Mouse (Mus musculus) forebrain, embryonic 12.5 days (tissue): Measurements from ENCODE around the gene Cxcl9. TPM values are rescaled to one million over a fixed set of nuclear protein-coding genes. Genes with fewer than 3 reads are reported as not detected.
"Not testable (repeated sequence)": the region's sequence is repeated elsewhere in the genome, so short reads cannot be mapped to it uniquely, and the experiment has no call there.

Experiments used
- ATAC-seq: fragments of 200-750 bp; cut with Nextera tagmentation; 2 replicates; pipeline ENCODE4 v1.8.0; 2017; ENCODE audit warnings: moderate TSS enrichment; ENCODE audit not compliant: low FRiP score
- H3K27ac ChIP-seq: fragments of 300-500 bp; sonication (generic); 2 replicates; pipeline ENCODE4 v1.5.1; 2016; ENCODE audit warnings: mild to moderate bottlenecking
- H3K27me3 ChIP-seq: fragments of 300-500 bp; sonication (generic); 2 replicates; pipeline ENCODE4 v1.6.1; 2016; ENCODE audit warnings: mild to moderate bottlenecking
- H3K36me3 ChIP-seq: fragments of 300-500 bp; sonication (generic); replicated peaks from 2 replicates; pipeline ENCODE4 v1.6.1; 2016; ENCODE audit warnings: mild to moderate bottlenecking
- H3K4me1 ChIP-seq: fragments of 300-500 bp; sonication (generic); 2 replicates; pipeline ENCODE4 v1.6.1; 2016
- H3K4me2 ChIP-seq: fragments of 300-500 bp; sonication (generic); 2 replicates; pipeline ENCODE4 v1.6.1; 2016; ENCODE audit warnings: mild to moderate bottlenecking, moderate library complexity
- H3K4me3 ChIP-seq: fragments of 300-500 bp; sonication (generic); replicated peaks from 2 replicates; pipeline ENCODE4 v1.5.1; 2016; ENCODE audit warnings: mild to moderate bottlenecking
- H3K9ac ChIP-seq: fragments of 300-500 bp; sonication (generic); 2 replicates; pipeline ENCODE4 v1.6.1; 2016; ENCODE audit warnings: mild to moderate bottlenecking
- H3K9me3 ChIP-seq: fragments of 300-500 bp; sonication (generic); 2 replicates; pipeline ENCODE4 v1.6.1; 2016
- WGBS: fragments of 180-500 bp; shearing (Covaris S2); methylation state at CpG from one replicate; pipeline ENCODE4 v1.1.7; 2016; 5-methylcytosine and 5-hydroxymethylcytosine counted together
- polyA plus RNA-seq: library from polyadenylated mRNA; unstranded; fragments of >200 nt; fragmentation: Nextera tagmentation; extraction: Ambion mirVana; gene quantifications from 2 replicates; pipeline ENCODE4 v1.2.1, GENCODE M21; 2016

The Cxcl9 gene
- polyA plus RNA-seq, 1 experiment from 2014 or later = not detected

DNA sequence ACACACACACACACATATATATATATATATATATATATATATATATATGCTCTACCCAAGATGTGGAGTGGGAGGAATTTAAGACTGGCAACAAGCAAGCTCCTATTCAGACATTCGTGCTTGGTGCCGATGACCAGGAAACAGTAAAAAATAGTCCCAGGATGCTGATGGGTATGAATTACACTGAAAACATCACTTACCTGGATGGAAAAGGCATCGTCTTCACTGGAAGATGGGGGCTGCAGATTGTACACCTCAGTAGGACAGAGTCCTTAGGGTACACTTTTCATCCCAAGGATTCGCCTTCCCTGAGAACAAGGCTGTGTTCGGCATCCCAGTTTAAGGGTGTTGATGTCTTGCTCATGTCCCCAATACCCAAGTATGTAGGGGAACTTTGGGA is 36.1 kb upstream of the Cxcl9 start:
- no peaks in the 10 kb centered on the region for H3K36me3 ChIP-seq
- 92% methylated on average over 5 of the region's 5 CpGs for WGBS
- H3K27me3 ChIP-seq = no peaks in the 10 kb centered on the region
- ATAC-seq = no peak
- H3K27ac ChIP-seq = no peak overlapping the region
- H3K4me3 ChIP-seq = no peak overlapping the region
- H3K4me2 ChIP-seq = no peak overlapping the region
- H3K9me3 ChIP-seq = no peaks in the 10 kb centered on the region
- H3K9ac ChIP-seq = no peak overlapping the region
- peaks cover under 1% of the 10 kb centered on the region; the same call in 1 of the 2 replicates for H3K4me1 ChIP-seq

DNA sequence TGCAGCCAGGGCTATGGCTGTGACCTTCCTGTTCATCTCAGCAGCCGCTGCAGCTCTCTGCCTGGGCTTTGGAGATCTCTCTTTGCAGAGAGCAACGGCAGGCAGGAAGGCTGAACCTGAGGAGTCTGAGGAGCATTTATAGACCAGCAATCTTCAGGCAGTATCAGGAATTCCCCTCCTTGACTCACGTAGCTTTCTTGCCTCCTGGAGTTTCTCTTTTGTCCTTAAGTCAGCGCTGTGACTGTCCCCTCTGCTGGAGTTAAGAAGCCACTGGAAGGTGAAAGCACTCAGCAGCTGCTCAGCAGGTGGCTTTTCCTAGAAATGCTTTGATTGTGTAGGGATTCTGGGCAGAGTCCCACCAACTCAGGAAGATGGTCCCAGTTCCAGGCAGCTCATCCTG is 35.3 kb upstream of the Cxcl9 start:
- no peaks in the 10 kb centered on the region for H3K36me3 ChIP-seq
- H3K4me3 ChIP-seq = no peak overlapping the region
- no peak for ATAC-seq
- no peaks in the 10 kb centered on the region for H3K9me3 ChIP-seq
- no peaks in the 10 kb centered on the region for H3K27me3 ChIP-seq
- no peak overlapping the region for H3K4me2 ChIP-seq
- 4% methylated on average over 4 of the region's 4 CpGs for WGBS
- H3K27ac ChIP-seq = no peak overlapping the region
- no peak overlapping the region for H3K9ac ChIP-seq
- H3K4me1 ChIP-seq = no peaks in the 10 kb centered on the region; the same call in 1 of the 2 replicates

DNA sequence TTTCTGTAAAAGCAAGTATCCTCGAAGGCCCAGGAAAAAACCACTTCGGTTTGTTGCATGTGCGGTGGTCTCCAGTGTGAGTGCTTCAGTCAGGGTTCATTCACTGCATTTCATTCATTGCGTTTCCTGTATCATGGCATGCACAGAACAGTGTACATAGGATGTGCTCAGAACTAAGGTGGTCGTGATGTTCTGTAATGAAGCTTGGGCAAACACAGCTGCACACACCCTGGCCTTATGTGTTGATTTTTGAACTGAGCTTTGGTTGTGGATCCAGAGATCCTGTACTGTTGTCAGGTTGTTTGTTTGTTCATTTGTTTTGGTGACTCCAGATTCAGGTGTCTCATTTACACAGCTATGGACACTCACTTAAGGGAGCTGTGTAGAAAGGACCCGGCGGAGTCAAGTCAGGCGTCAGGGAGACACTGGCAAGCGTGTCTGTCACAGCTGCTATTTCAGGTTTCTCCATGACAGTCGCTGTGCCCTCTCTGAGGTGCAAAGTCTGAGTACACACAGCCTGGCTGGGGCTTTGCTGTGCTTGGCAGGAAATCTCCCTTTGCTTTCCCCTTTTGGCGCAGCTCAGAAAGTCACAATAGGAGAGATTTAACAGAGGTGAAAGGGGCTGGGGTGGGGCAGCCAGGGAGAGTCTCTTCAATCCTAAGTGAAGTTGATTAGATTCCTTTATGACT is 31.0 kb upstream of the Cxcl9 start:
- 81% methylated on average over 11 of the region's 11 CpGs for WGBS
- ATAC-seq = no peak
- no peaks in the 10 kb centered on the region for H3K36me3 ChIP-seq
- H3K4me3 ChIP-seq = no peak overlapping the region
- no peak overlapping the region for H3K4me2 ChIP-seq
- H3K9me3 ChIP-seq = no peaks in the 10 kb centered on the region
- H3K27ac ChIP-seq = no peak overlapping the region
- no peaks in the 10 kb centered on the region; the same call in 1 of the 2 replicates for H3K4me1 ChIP-seq
- no peaks in the 10 kb centered on the region for H3K27me3 ChIP-seq
- no peak overlapping the region for H3K9ac ChIP-seq

DNA sequence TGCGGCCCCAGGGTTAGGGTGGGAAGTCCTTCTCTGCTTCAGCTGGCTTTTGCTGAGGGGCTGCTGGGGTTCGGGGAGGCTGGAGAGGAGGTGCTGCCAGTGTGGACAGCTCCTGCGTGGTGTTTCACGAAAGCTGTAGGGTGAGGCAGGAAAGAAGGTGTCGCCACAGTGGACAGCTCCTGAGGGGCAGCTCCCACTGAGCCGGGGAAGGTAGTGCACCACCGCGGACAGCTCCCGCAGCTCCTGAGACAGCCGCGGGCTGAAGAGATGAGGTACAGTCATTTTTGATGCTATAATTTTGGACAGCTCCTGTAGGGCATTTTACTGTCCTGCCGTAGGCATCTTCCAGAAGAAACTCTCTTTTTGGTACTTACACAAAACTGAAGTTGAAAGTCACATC is 30.2 kb upstream of the Cxcl9 start:
- no peaks in the 10 kb centered on the region for H3K4me1 ChIP-seq
- H3K4me2 ChIP-seq = no peak overlapping the region
- no peak overlapping the region for H3K27ac ChIP-seq
- no peaks in the 10 kb centered on the region for H3K9me3 ChIP-seq
- 65% methylated on average over 11 of the region's 12 CpGs for WGBS
- no peaks in the 10 kb centered on the region for H3K27me3 ChIP-seq
- no peak for ATAC-seq
- no peak overlapping the region for H3K4me3 ChIP-seq
- H3K36me3 ChIP-seq = no peaks in the 10 kb centered on the region
- no peak overlapping the region for H3K9ac ChIP-seq

DNA sequence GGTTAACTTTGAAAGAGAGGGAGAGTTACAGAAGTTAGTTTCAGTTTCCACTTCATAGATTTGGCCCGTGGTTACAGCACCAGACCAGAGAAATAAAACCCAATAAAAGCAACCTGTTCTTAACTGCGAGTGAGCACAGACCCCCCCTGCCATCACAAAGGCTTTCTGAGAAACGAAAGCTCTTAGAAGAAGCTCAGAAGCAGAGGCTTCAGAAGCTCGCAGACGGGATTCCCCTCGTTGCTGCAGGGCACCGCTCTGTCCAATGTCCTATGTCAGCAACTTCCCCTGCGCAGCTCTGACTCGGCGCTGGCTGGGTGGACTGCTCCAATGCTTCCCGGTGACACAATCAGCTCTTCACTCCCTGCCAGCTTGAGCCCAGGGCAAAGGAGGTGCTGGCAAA is 25.6 kb upstream of the Cxcl9 start:
- WGBS = 52% methylated on average over 11 of the region's 11 CpGs
- Histone ChIP-seq H3K9ac (no peak overlapping the region), H3K4me1 (no peaks in the 10 kb centered on the region; the same call in 1 of the 2 replicates), H3K27me3 (no peaks in the 10 kb centered on the region), H3K9me3 (no peaks in the 10 kb centered on the region), H3K4me2 (no peak overlapping the region), H3K27ac (no peak overlapping the region), H3K36me3 (no peaks in the 10 kb centered on the region), H3K4me3 (no peak overlapping the region)
- no peak for ATAC-seq

DNA sequence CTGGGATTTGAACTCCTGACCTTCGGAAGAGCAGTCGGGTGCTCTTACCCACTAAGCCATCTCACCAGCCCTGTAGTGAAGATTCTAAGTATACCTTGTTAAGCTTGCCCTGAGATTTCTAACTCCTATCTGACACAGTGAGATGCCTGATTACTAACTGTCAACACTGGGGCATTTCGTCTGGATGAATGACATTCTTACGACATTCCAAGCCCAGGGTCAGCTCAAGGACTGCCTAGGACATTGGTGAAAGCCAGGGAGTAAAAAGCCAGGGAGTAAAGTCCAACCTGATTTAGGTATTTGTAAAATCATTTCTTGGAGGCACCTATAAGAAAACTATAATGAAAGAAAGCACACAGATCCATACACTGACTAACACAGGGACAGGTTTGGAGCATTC is 24.8 kb upstream of the Cxcl9 start:
- not testable (repeated sequence) for H3K27ac ChIP-seq, H3K9me3 ChIP-seq, ATAC-seq, H3K9ac ChIP-seq, H3K4me1 ChIP-seq, H3K27me3 ChIP-seq, H3K4me2 ChIP-seq, H3K4me3 ChIP-seq, H3K36me3 ChIP-seq
- WGBS = 81% methylated on average over 4 of the region's 4 CpGs

DNA sequence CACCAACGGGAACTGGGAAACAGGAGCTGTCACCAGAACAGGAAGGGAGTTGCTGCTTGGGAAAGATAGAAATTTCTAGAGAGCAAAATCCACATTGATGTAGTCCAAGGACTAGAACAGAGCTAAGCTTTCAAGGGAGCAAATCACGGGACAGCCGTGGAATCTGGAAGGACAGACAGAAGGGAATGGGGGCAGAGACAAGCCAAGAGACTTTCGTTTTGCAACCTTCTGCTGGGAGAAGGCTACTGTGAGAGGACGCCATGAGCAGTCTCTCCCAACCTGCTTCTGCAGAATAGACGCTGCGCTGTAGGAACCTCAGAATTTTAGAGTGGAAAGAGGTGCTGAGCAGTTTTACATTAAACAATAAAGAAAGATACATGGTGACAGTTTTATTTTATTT is 21.9 kb upstream of the Cxcl9 start:
- H3K9ac ChIP-seq = no peak overlapping the region
- no peak overlapping the region for H3K27ac ChIP-seq
- no peak overlapping the region for H3K4me3 ChIP-seq
- no peak for ATAC-seq
- H3K9me3 ChIP-seq = no peaks in the 10 kb centered on the region
- H3K4me1 ChIP-seq = no peaks in the 10 kb centered on the region; the same call in 1 of the 2 replicates
- H3K4me2 ChIP-seq = no peak overlapping the region
- peaks cover 6% of the 10 kb centered on the region for H3K27me3 ChIP-seq
- WGBS = 89% methylated on average over 7 of the region's 7 CpGs
- no peaks in the 10 kb centered on the region for H3K36me3 ChIP-seq

DNA sequence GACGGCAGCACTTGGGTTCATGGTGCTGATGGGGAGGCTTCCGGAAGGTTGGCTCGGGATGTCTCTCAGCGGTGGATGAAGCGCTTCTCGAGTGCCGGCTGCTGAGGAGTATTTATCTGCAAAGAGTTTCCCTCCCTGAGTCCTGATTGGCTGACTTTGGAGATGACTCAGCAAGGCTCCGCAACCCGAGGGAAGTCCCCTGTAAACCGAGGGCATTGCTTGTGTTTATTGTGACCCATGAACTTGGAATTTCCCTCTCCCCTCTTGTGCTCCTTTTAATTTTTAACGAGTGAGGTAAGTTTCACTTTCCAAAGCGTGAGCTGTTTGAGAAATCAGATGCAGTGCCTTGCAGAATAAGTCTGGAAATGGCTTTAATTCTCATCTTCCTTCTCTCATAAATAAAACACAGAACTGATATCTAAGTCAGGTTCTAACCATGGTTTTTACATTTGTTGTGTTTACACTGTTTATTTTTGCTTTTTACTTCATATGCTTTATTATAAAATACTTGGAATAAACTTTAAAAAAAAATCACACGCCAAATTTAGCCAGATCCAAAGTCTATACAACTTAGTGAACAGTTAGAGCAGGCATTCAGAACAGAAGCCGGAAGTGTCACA is 21.0 kb upstream of the Cxcl9 start, which contains the start of gene Cxcl10:
TSS of gene Cxcl10 (minus strand) at position 96 of the 620 bp plus-strand sequence.
- H3K4me3 ChIP-seq = 0 out of 2 replicates have a peak within 1 kb of the TSS, but pooled peaks have one; percentile 15
- H3K27ac ChIP-seq = no peak within 1 kb of the TSS
- H3K4me1 ChIP-seq = no peaks in the 10 kb centered on the region; the same call in 1 of the 2 replicates
- WGBS = 21% methylated on average over 14 of the region's 14 CpGs
- H3K9me3 ChIP-seq = no peaks in the 10 kb centered on the region
- H3K4me2 ChIP-seq = peak within 1 kb of the TSS; percentile 43
- H3K9ac ChIP-seq = no peak within 1 kb of the TSS; the same call in 1 of the 2 replicates
- ATAC-seq = peak; percentile 49; the same call in 1 of the 2 replicates
- H3K27me3 ChIP-seq = peaks cover 6% of the 10 kb centered on the region
- no peaks in the 10 kb centered on the region for H3K36me3 ChIP-seq

DNA sequence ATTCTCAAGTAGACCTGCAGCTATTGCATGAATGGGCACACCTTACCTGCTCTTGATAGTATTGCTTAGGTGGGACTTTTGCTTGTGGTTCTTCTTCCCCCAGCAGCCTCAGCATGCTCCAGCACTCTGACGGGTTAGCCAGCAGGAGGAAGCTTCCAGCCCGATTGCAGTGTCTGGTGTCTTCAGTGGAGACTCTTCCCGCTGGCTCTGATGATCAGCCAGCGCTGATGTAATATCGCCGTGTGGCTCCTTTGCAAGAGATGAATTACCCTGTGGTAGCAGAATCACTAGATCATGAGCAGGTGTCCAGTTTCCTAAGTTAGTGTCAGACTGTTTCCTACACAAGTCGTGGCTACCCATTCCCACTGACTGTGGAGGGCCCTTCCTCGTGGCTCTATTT is 17.1 kb upstream of the Cxcl9 start:
- peaks cover 6% of the 10 kb centered on the region for H3K27me3 ChIP-seq
- no peaks in the 10 kb centered on the region for H3K9me3 ChIP-seq
- H3K36me3 ChIP-seq = no peaks in the 10 kb centered on the region
- WGBS = 91% methylated on average over 8 of the region's 8 CpGs
- H3K9ac ChIP-seq = no peak overlapping the region
- ATAC-seq = no peak
- H3K4me1 ChIP-seq = no peaks in the 10 kb centered on the region; the same call in 1 of the 2 replicates
- no peak overlapping the region for H3K4me3 ChIP-seq
- no peak overlapping the region for H3K27ac ChIP-seq
- no peak overlapping the region for H3K4me2 ChIP-seq

DNA sequence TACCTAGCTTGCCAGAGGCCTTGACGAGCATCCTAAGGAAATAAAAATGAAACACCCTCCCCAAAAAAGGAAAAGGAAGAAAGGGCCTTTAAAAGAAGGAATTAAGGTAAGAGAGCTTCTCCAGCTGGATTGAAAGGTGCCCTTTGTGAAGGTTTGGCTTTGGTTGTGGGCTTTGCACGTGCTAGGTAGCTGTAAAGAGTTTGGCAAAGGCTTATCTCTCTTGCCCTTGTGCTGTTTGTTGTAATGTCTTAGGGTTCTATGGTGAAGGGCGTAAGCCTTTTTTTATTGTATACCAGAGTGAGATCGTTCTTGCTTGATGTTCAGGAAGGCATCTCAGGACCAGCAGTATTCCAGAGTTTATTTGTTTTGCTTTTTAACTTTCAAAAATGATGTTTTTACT is 12.7 kb upstream of the Cxcl9 start:
- H3K36me3 ChIP-seq = no peaks in the 10 kb centered on the region
- ATAC-seq = no peak
- no peaks in the 10 kb centered on the region for H3K27me3 ChIP-seq
- H3K9ac ChIP-seq = no peak overlapping the region
- no peak overlapping the region for H3K27ac ChIP-seq
- no peak overlapping the region for H3K4me3 ChIP-seq
- 80% methylated on average over 4 of the region's 4 CpGs for WGBS
- H3K9me3 ChIP-seq = no peaks in the 10 kb centered on the region
- no peaks in the 10 kb centered on the region for H3K4me1 ChIP-seq
- no peak overlapping the region for H3K4me2 ChIP-seq

DNA sequence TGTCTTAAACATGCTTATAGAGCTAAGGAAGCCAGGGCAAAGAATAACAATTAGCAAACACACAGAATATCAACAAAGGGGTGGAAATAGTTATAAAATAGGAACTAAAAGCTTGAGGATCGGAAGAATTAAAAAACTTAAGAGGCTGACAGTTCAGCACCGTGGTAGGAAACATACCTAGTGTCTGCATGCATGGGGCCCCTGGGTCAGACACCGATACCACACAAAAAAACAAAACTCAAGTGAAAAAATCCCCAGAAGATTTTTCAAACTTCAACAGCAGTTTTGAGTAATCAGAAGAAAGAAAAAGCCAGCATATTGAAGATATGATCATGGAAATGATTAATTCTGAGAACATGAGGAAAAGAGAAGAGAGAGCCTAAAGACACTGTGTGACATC is 8.9 kb upstream of the Cxcl9 start:
- H3K4me3 ChIP-seq = no peak overlapping the region
- H3K27ac ChIP-seq = no peak overlapping the region
- WGBS = 84% methylated on average over 3 of the region's 3 CpGs
- H3K4me1 ChIP-seq = no peaks in the 10 kb centered on the region
- H3K9me3 ChIP-seq = no peaks in the 10 kb centered on the region
- no peaks in the 10 kb centered on the region for H3K27me3 ChIP-seq
- no peak overlapping the region for H3K9ac ChIP-seq
- no peaks in the 10 kb centered on the region for H3K36me3 ChIP-seq
- no peak overlapping the region for H3K4me2 ChIP-seq
- ATAC-seq = no peak

DNA sequence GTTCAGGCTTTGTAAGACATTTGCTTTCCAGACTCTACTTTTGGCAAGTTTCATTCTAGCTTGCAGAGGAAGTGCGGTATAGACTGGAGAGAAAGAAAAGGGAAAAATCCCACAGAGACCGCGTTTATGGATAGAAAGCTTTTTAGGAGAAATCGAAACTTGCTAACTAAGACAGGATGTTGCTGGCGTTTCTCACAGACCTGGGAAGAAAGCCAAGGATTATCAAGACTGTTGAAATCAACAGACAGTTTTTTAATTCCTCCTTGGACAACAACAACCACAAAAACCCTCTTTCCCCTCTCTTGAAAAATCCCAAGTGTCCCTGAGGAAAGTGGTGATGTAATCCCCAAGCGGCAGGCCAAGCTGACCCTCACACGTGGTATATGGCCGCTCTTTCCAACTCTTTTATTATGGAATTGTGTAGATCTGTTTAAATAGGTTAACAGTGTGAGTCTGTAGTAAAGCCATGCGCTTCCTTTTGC is 4.5 kb upstream of the Cxcl9 start:
- Histone ChIP-seq H3K4me1 (no peaks in the 10 kb centered on the region), H3K36me3 (no peaks in the 10 kb centered on the region), H3K27me3 (no peaks in the 10 kb centered on the region), H3K4me3 (no peak overlapping the region), H3K27ac (no peak overlapping the region), H3K9me3 (no peaks in the 10 kb centered on the region), H3K9ac (no peak overlapping the region), H3K4me2 (no peak overlapping the region)
- WGBS = 76% methylated on average over 9 of the region's 9 CpGs
- no peak for ATAC-seq
